Mouse (Mus musculus) hindbrain, embryonic 13.5 days (tissue): ENCODE data around the gene 1190007I07Rik. TPM values are rescaled to one million over a fixed set of nuclear protein-coding genes. Genes with fewer than 3 reads are reported as not detected.
"Not testable (repeated sequence)": the region's sequence is repeated elsewhere in the genome, so short reads cannot be mapped to it uniquely, and the experiment has no call there.

Experiments used
- ATAC-seq: fragments of 200-750 bp; cut with Nextera tagmentation; 2 replicates; pipeline ENCODE4 v1.8.0; 2017; ENCODE audit warnings: moderate TSS enrichment; ENCODE audit not compliant: low FRiP score
- H3K27ac ChIP-seq: fragments of 300-500 bp; sonication (generic); 2 replicates; pipeline ENCODE4 v1.5.1; 2015; ENCODE audit warnings: inconsistent platforms, mild to moderate bottlenecking, moderate library complexity
- H3K27me3 ChIP-seq: fragments of 300-500 bp; sonication (generic); 2 replicates; pipeline ENCODE4 v1.6.1; 2015; ENCODE audit warnings: mild to moderate bottlenecking, inconsistent platforms
- H3K36me3 ChIP-seq: fragments of 300-500 bp; sonication (generic); 2 replicates; pipeline ENCODE4 v1.6.1; 2015; ENCODE audit warnings: mild to moderate bottlenecking, inconsistent platforms
- H3K4me1 ChIP-seq: fragments of 300-500 bp; sonication (generic); replicated peaks from 2 replicates; pipeline ENCODE4 v1.6.1; 2015; ENCODE audit warnings: inconsistent platforms
- H3K4me2 ChIP-seq: fragments of 300-500 bp; sonication (generic); 2 replicates; pipeline ENCODE4 v1.6.1; 2015; ENCODE audit warnings: inconsistent platforms, mild to moderate bottlenecking, moderate library complexity
- H3K4me3 ChIP-seq: fragments of 300-500 bp; sonication (generic); 2 replicates; pipeline ENCODE4 v1.5.1; 2015; ENCODE audit warnings: mild to moderate bottlenecking, inconsistent platforms
- H3K9ac ChIP-seq: fragments of 300-500 bp; sonication (generic); 2 replicates; pipeline ENCODE4 v1.6.1; 2015; ENCODE audit warnings: mild to moderate bottlenecking, inconsistent platforms
- H3K9me3 ChIP-seq: fragments of 300-500 bp; sonication (generic); 2 replicates; pipeline ENCODE4 v1.6.1; 2016; ENCODE audit warnings: inconsistent platforms
- WGBS: fragments of 180-500 bp; shearing (Covaris S2); methylation state at CpG from one replicate; pipeline ENCODE4 v1.1.7; 2015; 5-methylcytosine and 5-hydroxymethylcytosine counted together
- polyA plus RNA-seq: library from polyadenylated mRNA; unstranded; fragments of >200 nt; fragmentation: Nextera tagmentation; extraction: Ambion mirVana; gene quantifications from 2 replicates; pipeline ENCODE4 v1.2.1, GENCODE M21; 2015

1190007I07Rik gene
- polyA plus RNA-seq, 1 experiment from 2014 or later: 38.2 TPM

DNA sequence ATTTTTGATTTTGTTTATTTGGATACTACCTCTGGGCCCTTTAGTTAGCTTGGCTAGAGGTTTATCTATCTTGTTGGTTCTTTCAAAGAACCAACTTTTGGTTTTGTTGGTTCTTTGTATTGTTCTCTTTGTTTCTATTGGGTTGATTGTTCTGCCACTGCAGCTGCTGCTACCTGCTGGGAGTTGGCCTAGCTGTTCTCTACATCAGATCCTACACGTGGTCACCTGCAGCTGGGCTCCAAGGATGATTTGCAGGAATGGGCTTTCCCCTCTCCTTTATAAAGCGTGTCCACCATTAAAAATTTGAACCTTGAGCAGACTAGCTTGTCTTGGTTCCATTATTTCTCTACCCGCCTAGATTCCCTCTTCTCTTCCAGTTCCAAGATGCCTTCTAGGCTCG lies 28.6 kb downstream of the 1190007I07Rik start:
- H3K4me2 ChIP-seq, H3K9me3 ChIP-seq, H3K36me3 ChIP-seq, H3K27me3 ChIP-seq, H3K9ac ChIP-seq, ATAC-seq, H3K27ac ChIP-seq, H3K4me3 ChIP-seq, H3K4me1 ChIP-seq: not testable (repeated sequence)
- WGBS: 71% methylated on average over 4 of the region's 4 CpGs

DNA sequence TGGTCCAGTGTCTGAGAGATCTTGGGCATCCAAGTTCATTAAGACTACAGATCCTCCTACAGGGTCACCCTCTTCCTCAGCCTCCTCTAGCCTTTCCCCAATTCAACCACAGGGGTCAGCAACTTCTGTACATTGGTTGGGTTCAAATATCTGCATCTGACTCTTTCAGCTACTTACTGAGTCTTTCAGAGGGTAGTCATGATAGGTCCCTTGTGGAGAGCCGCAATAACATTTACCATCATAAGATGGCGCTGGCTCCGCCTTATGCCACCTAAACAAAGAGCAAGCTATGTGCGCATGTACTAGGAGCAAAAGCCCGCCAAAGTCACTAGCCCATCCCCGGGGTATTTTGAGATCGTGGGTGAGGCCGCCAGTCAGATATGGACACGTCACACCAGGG lies 33.4 kb downstream of the 1190007I07Rik start:
- H3K9me3 ChIP-seq, H3K27ac ChIP-seq, H3K9ac ChIP-seq, ATAC-seq, H3K4me2 ChIP-seq, H3K4me1 ChIP-seq, H3K36me3 ChIP-seq, H3K27me3 ChIP-seq, H3K4me3 ChIP-seq: not testable (repeated sequence)
- WGBS: 87% methylated on average over 9 of the region's 9 CpGs

DNA sequence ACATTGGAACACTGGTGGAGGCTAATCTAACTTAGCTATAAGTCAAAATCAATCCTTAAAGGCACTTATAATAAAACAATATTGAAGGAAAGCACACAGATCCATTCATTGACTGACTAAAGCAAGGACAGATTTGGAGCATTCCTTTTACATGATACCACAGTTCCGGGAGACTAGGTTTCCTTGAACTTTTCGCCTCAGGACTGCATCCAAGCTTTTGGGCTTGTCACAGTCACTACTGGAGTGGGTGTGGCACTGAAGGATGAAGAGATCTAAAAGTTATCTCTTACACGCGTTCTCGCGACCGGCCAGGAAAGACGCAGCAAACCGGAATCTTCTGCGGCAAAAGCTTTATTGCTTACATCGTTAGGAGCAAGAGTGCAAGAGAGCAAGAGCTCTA lies 51.9 kb downstream of the 1190007I07Rik start:
- H3K9ac ChIP-seq, H3K4me3 ChIP-seq, ATAC-seq, H3K27ac ChIP-seq, H3K4me2 ChIP-seq, H3K27me3 ChIP-seq, H3K36me3 ChIP-seq, H3K4me1 ChIP-seq, H3K9me3 ChIP-seq: not testable (repeated sequence)
- 95% methylated on average over 11 of the region's 11 CpGs for WGBS

Other genes with a start within 250 kb of the 1190007I07Rik start
- gene Gm1553, start 130.6 kb downstream of the 1190007I07Rik start, polyA plus RNA-seq: not detected in 2 replicates
- gene Tdg, start 6.6 kb upstream of the 1190007I07Rik start, polyA plus RNA-seq: 196 and 203 TPM in 2 replicates
- gene Glt8d2, start 67.4 kb upstream of the 1190007I07Rik start, polyA plus RNA-seq: 1.5 and 1.7 TPM in 2 replicates
- gene Hcfc2, start 72.9 kb upstream of the 1190007I07Rik start, polyA plus RNA-seq: 41.2 and 46.1 TPM in 2 replicates
- 45.7 and 49.5 TPM in 2 replicates for gene Nfyb, start 140.9 kb upstream of the 1190007I07Rik start, polyA plus RNA-seq
- gene Txnrd1, start 210.7 kb upstream of the 1190007I07Rik start, polyA plus RNA-seq: 116 and 122 TPM in 2 replicates
- 0.39 and 0.68 TPM in 2 replicates for gene Eid3, start 243.4 kb upstream of the 1190007I07Rik start, polyA plus RNA-seq